Mouse (Mus musculus) urinary bladder, postnatal 25 days (tissue): ENCODE measurements around the gene Hltf.
"Not testable (repeated sequence)": the region's sequence is repeated elsewhere in the genome, so short reads cannot be mapped to it uniquely, and the experiment has no call there.

Experiments
- DNase-seq: peaks from one replicate; pipeline ENCODE4 v3.0.0; 2022; ENCODE audit warnings: low spot score

Gene Hltf

GRCm38 (mm10) chr3:20104318-20104717 lies 46.7 kb downstream of the Hltf start:
- DNase-seq: no peak

- DNase-seq: no peak
Observed at GRCm38 (mm10) chr3:20104776-20105175, 47.2 kb downstream of the Hltf start.

GRCm38 (mm10) chr3:20108881-20109280 lies 51.3 kb downstream of the Hltf start:
- DNase-seq: no peak

- no peak for DNase-seq
Observed at GRCm38 (mm10) chr3:20111913-20112312, 54.3 kb downstream of the Hltf start.

- no peak for DNase-seq
Observed at GRCm38 (mm10) chr3:20119044-20119591, 61.5 kb downstream of the Hltf start.

GRCm38 (mm10) chr3:20119686-20120244 lies 62.2 kb downstream of the Hltf start:
- DNase-seq: no peak

- not testable (repeated sequence) for DNase-seq
Observed at GRCm38 (mm10) chr3:20121582-20121981, 64.0 kb downstream of the Hltf start.

GRCm38 (mm10) chr3:20125604-20126003 lies 68.0 kb downstream of the Hltf start:
- DNase-seq: no peak

GRCm38 (mm10) chr3:20127047-20127595 lies 69.5 kb downstream of the Hltf start:
- no peak for DNase-seq

- DNase-seq: no peak
Observed at GRCm38 (mm10) chr3:20129491-20129890, 71.9 kb downstream of the Hltf start.

GRCm38 (mm10) chr3:20130456-20131349 lies 73.1 kb downstream of the Hltf start:
- DNase-seq: no peak

GRCm38 (mm10) chr3:20131350-20131720 lies 73.7 kb downstream of the Hltf start:
- DNase-seq: no peak

- DNase-seq: no peak
Observed at GRCm38 (mm10) chr3:20132731-20133130, 75.1 kb downstream of the Hltf start.

- no peak for DNase-seq
Observed at GRCm38 (mm10) chr3:20133745-20134144, 76.1 kb downstream of the Hltf start.

- DNase-seq: no peak
Observed at GRCm38 (mm10) chr3:20134545-20134944, 76.9 kb downstream of the Hltf start.

- no peak for DNase-seq
Observed at GRCm38 (mm10) chr3:20136868-20137581, 79.4 kb downstream of the Hltf start.

GRCm38 (mm10) chr3:20141240-20141639 lies 83.6 kb downstream of the Hltf start:
- no peak for DNase-seq

- DNase-seq: no peak
Observed at GRCm38 (mm10) chr3:20141679-20142078, 84.1 kb downstream of the Hltf start.

- DNase-seq: no peak
Observed at GRCm38 (mm10) chr3:20142101-20142500, 84.5 kb downstream of the Hltf start.

GRCm38 (mm10) chr3:20142576-20142975 lies 85.0 kb downstream of the Hltf start:
- no peak for DNase-seq

GRCm38 (mm10) chr3:20143726-20144125 lies 86.1 kb downstream of the Hltf start:
- DNase-seq: no peak

- no peak for DNase-seq
Observed at GRCm38 (mm10) chr3:20144401-20144800, 86.8 kb downstream of the Hltf start.
